Mouse (Mus musculus): ENCODE results near the gene Gabbr2.

DNA sequence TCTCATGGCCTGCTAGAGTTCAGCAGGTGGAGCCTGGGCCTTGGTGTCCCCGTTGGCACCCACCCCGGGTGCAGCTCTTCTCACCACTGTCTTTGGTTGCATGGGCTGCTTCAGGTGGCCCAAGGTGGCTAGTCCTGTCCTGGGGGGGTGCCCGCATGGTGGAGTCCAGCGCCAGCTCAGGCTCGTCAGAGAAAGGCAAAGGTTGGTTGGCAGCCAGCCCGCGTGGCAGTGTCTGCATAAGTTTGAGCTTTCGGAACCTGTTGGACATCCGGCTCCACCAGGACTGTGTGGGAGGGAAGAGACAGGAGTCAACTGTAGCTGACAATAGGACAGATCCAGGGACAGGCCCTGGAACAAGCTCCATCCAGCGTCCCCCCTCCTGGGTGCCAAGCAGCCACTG, 47.9 kb upstream of the Gabbr2 start:
- no peak for TF ChIP-seq CTCF (IDR thresholded peaks at IDR 0.05; ENCODE audit: insufficient read depth, low read length)
- TF ChIP-seq POLR2A (IDR thresholded peaks at IDR 0.05; ENCODE audit: borderline replicate concordance, extremely low read depth, low read depth, low read length), result no peak
